Mouse (Mus musculus) liver, embryonic 12.5 days (tissue): ENCODE data around the gene Scaf8. TPM values are rescaled to one million over a fixed set of nuclear protein-coding genes. Genes with fewer than 3 reads are reported as not detected.
"Not testable (repeated sequence)": the region's sequence is repeated elsewhere in the genome, so short reads cannot be mapped to it uniquely, and the experiment has no call there.

ENCODE experiments used
- ATAC-seq: fragments of 200-750 bp; cut with Nextera tagmentation; 2 replicates; pipeline ENCODE4 v1.8.0; 2017; ENCODE audit warnings: moderate number of reproducible peaks, mild to moderate bottlenecking, moderate library complexity
- H3K27ac ChIP-seq: fragments of 300-500 bp; sonication (generic); 2 replicates; pipeline ENCODE4 v1.5.1; 2016; ENCODE audit warnings: mild to moderate bottlenecking
- H3K27me3 ChIP-seq: fragments of 300-500 bp; sonication (generic); replicated peaks from 2 replicates; pipeline ENCODE4 v1.6.1; 2016; ENCODE audit warnings: mild to moderate bottlenecking, moderate library complexity
- H3K36me3 ChIP-seq: fragments of 300-500 bp; sonication (generic); 2 replicates; pipeline ENCODE4 v1.6.1; 2016; ENCODE audit warnings: mild to moderate bottlenecking, moderate library complexity
- H3K4me1 ChIP-seq: fragments of 300-500 bp; sonication (generic); 2 replicates; pipeline ENCODE4 v1.6.1; 2016
- H3K4me2 ChIP-seq: fragments of 300-500 bp; sonication (generic); 2 replicates; pipeline ENCODE4 v1.6.1; 2016; ENCODE audit warnings: mild to moderate bottlenecking, moderate library complexity
- H3K4me3 ChIP-seq: fragments of 300-500 bp; sonication (generic); 2 replicates; pipeline ENCODE4 v1.5.1; 2016; ENCODE audit warnings: mild to moderate bottlenecking, moderate library complexity
- H3K9ac ChIP-seq: fragments of 300-500 bp; sonication (generic); 2 replicates; pipeline ENCODE4 v1.6.1; 2016; ENCODE audit warnings: mild to moderate bottlenecking, moderate library complexity
- H3K9me3 ChIP-seq: fragments of 300-500 bp; sonication (generic); replicated peaks from 2 replicates; pipeline ENCODE4 v1.6.1; 2016; ENCODE audit warnings: mild to moderate bottlenecking, moderate library complexity
- WGBS: fragments of 180-500 bp; shearing (Covaris S2); methylation state at CpG from one replicate; pipeline ENCODE4 v1.1.7; 2016; ENCODE audit not compliant: insufficient replicate concordance; 5-methylcytosine and 5-hydroxymethylcytosine counted together
- polyA plus RNA-seq: library from polyadenylated mRNA; unstranded; fragments of >200 nt; fragmentation: Nextera tagmentation; extraction: Ambion mirVana; gene quantifications from 2 replicates; pipeline ENCODE4 v1.2.1, GENCODE M21; 2016

Scaf8 gene
- polyA plus RNA-seq, 1 experiment from 2014 or later, result 15.8 TPM

DNA sequence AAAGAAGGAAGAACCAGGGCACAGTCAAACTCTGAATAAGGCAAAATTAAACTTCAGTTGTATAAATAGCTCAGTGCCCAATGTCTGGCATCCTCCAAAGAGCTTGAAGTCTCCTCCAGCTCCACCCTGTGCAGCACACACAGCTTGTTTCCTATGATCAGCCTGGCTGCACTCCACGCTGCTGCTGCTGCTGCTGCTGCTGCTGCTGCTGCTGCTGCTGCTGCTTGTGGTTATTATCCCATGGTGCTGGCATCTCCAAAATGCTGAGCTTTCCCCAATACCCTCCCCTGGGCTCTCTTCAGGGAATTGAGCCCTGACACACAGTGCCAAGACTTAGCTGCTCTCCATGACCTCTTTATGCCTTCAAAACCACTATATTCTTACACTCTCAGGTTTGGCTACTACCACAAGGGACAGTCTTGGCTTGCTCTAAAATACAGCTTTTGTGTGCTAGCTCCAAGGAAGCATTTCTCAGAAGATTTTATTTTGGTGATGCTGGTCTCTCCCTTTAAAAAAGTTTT, 65.7 kb downstream of the Scaf8 start:
- not testable (repeated sequence) for ATAC-seq, H3K4me3 ChIP-seq, H3K27me3 ChIP-seq, H3K4me1 ChIP-seq, H3K27ac ChIP-seq, H3K9ac ChIP-seq, H3K4me2 ChIP-seq, H3K9me3 ChIP-seq
- 87% methylated on average over 1 of the region's 1 CpGs for WGBS
- peaks cover 77% of the 10 kb centered on the region for H3K36me3 ChIP-seq

DNA sequence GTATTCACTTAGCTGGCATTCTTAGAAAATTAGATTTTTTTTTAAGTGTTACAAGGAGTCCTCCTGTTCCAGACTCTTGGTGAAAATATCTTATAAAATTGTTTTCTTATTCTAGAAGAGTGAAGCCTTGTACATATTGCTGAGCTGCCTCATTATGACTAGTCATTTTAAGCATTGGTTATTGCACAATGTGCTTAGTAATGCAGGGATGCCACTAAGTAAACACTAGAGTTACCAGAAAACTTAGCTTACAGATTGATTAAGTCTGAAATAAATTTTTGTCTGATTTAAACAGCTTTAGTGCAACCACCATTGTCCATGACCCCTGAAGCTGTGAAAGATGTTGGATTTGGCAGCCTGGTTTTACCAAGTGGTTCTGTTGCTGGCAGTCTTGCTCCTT, 80.7 kb downstream of the Scaf8 start:
- H3K36me3 ChIP-seq, result peaks cover 90% of the 10 kb centered on the region
- not testable (repeated sequence) for H3K27ac ChIP-seq, H3K4me3 ChIP-seq, H3K9me3 ChIP-seq, ATAC-seq, H3K4me1 ChIP-seq, H3K4me2 ChIP-seq, H3K27me3 ChIP-seq, H3K9ac ChIP-seq

DNA sequence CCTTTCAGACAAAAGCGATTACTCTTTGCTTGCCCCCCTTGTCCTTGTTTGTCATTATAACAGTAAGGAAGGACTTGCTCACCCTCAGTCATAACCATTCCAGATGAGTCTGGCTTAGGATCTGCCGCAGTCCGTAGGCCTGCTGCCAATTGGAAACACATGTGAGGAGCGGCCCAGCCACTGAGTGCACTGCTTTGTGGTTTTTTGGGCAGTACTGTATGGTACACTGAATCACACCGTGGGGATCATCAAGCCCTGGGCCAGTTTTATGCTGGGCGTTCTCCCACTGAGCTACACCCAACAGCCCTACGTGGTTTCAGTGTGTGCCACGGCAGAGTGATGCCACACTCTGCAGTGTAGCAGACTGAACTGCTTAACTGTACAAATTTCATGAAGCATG, 85.6 kb downstream of the Scaf8 start:
- H3K4me2 ChIP-seq, result no peak overlapping the region
- H3K4me1 ChIP-seq, result peaks cover 8% of the 10 kb centered on the region; the same call in 1 of the 2 replicates
- no peak; the same call in 1 of the 2 replicates for ATAC-seq
- WGBS, result 90% methylated on average over 8 of the region's 8 CpGs
- no peaks in the 10 kb centered on the region for H3K9me3 ChIP-seq
- no peak overlapping the region for H3K4me3 ChIP-seq
- H3K27me3 ChIP-seq, result no peaks in the 10 kb centered on the region
- H3K36me3 ChIP-seq, result peaks cover 76% of the 10 kb centered on the region
- H3K9ac ChIP-seq, result no peak overlapping the region
- no peak overlapping the region for H3K27ac ChIP-seq

DNA sequence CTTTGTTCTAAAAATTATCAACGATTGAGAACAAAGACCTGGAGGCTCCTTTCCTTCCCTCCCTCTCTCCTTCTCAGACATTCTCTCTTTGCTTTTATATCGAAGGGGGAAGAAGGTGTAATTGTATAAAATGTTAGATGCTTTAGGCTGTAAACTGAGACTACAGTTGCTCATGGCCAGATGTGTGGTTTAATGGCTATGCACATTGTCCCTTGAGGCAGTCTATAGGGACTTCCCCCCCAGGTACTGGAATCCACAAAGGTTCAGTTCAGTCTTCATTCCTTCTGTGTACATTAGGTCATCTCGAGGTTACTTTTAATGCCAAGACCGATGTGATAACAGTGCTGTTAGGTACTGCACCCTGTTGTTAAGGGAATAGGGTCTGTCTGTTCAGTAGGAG, 89.1 kb downstream of the Scaf8 start:
- Histone ChIP-seq H3K4me1 (peaks cover 15% of the 10 kb centered on the region; the same call in 1 of the 2 replicates), H3K4me2 (no peak overlapping the region), H3K9ac (no peak overlapping the region), H3K36me3 (peaks cover 62% of the 10 kb centered on the region), H3K4me3 (no peak overlapping the region), H3K27ac (no peak overlapping the region), H3K9me3 (no peaks in the 10 kb centered on the region), H3K27me3 (no peaks in the 10 kb centered on the region)
- ATAC-seq, result no peak
- 70% methylated on average over 4 of the region's 4 CpGs for WGBS

DNA sequence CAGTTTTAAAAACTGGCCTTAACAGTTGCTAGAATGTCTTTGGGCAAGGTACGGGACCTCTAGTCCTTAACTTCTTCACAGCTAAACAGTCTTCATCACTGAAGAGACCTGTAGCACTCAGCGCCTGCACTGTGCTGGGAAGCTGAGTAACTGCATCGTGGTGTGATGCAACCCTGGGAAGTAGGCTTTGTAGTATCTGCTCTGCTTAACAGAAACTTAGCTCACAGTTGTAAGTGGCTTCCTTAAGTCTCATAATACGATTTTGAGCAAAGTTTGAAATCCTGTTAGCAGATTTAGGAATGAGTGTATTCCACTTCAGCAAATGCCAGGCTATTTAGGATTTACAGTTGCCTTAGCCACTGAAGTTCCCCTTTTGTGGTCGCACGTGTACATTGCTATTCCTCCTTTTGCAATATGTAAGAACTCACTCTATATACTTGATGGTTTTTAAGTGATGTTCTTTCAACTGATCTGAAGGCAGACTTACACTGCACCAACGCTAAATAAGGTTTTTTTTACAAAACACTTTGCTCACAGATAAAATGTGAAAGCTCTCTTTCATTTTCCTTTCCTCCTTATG, 90.1 kb downstream of the Scaf8 start:
- no peak for ATAC-seq
- peaks cover 15% of the 10 kb centered on the region; the same call in 1 of the 2 replicates for H3K4me1 ChIP-seq

DNA sequence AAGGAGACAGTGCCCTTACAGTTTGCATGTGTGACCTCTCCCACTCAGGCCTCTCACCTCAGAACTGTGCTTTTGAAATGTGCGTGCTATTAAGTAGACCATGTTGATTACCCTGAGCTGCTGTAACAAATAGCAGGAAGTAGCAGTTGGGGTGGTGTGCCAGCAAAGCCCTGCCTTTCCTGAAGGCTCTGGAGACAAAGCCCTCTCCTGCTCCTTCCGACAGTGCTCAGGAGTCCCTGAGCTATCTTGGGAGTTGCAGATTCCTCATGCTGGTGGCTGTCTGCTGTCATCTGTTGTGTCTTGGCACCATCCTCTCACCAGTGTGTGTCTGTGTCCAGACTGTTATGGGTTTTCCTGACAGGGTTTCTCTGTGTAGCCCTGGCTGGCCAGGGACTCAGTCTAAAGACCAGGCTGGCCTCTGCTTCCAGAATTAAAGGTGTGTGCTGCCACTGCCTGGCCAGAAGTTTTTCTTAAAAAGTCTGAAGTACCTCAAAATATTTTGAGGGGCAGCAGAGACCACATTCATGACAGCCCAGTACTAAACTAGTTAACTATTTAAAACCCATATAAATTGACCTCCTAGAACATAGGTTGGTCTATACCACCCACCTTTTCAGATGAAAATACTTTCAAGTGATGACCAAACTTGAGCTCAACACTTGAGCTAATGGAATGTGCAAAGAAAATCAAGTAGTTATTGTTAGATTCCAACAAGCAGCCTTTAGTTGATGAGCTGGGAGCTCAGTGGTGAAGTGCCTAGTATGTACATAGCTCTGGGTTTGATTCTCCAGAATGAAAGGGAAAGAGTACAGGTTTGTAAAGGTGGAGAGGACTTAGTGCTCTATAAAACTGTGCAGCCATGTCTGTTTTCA, 92.0 kb downstream of the Scaf8 start:
- no peak overlapping the region for H3K27ac ChIP-seq
- no peak overlapping the region for H3K4me3 ChIP-seq
- 77% methylated on average over 2 of the region's 2 CpGs for WGBS
- peaks cover 15% of the 10 kb centered on the region; the same call in 1 of the 2 replicates for H3K4me1 ChIP-seq
- peak; percentile 16; the same call in 1 of the 2 replicates for ATAC-seq
- no peak overlapping the region for H3K4me2 ChIP-seq
- no peaks in the 10 kb centered on the region for H3K9me3 ChIP-seq
- H3K9ac ChIP-seq, result no peak overlapping the region
- no peaks in the 10 kb centered on the region for H3K27me3 ChIP-seq
- peaks cover 54% of the 10 kb centered on the region for H3K36me3 ChIP-seq

More for the DNA sequence above, 90.1 kb downstream of the Scaf8 start:
- no peak overlapping the region for H3K4me2 ChIP-seq
- peaks cover 62% of the 10 kb centered on the region for H3K36me3 ChIP-seq
- H3K9me3 ChIP-seq, result no peaks in the 10 kb centered on the region
- no peak overlapping the region for H3K4me3 ChIP-seq
- H3K9ac ChIP-seq, result no peak overlapping the region
- no peak overlapping the region for H3K27ac ChIP-seq
- 60% methylated on average over 7 of the region's 7 CpGs for WGBS
- no peaks in the 10 kb centered on the region for H3K27me3 ChIP-seq

DNA sequence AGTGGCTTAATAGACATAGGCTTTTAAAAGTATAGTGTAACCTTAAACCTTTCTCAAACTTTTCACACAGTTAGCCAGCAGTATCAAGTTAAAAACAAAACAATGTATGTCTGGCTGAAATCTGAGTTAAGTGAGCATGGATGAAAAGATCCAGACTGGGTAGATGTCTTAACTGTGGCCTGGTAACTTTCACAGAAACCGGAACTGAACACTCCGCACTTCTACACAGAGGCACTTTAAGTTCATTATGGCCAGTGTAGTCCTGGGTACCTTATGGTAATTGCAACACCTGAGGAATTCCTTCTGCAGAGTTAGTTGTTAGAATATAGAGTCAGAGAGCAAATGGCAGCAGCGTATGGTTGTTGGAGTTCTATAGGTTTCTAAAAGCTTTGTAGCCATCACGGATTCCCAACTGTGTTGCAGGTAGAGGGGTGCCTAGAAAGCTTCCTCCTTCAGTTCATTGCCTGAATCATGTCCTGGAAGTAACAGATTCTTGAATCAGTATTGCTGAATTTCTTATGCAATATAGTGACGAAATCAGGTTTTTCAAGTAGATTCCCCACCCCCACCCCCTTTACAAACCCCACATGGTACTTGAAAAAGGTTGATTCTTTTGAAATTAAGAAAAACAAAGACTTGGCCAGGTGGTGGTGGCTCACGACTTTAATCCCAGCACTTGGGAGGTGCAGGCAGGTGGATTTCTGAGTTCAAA, 92.9 kb downstream of the Scaf8 start:
- H3K9me3 ChIP-seq, result no peaks in the 10 kb centered on the region
- H3K4me1 ChIP-seq, result peaks cover 15% of the 10 kb centered on the region; the same call in 1 of the 2 replicates
- H3K9ac ChIP-seq, result no peak overlapping the region
- peaks cover 50% of the 10 kb centered on the region for H3K36me3 ChIP-seq
- H3K27me3 ChIP-seq, result no peaks in the 10 kb centered on the region
- no peak overlapping the region for H3K4me2 ChIP-seq
- 92% methylated on average over 6 of the region's 6 CpGs for WGBS
- ATAC-seq, result no peak
- no peak overlapping the region for H3K27ac ChIP-seq
- H3K4me3 ChIP-seq, result no peak overlapping the region

DNA sequence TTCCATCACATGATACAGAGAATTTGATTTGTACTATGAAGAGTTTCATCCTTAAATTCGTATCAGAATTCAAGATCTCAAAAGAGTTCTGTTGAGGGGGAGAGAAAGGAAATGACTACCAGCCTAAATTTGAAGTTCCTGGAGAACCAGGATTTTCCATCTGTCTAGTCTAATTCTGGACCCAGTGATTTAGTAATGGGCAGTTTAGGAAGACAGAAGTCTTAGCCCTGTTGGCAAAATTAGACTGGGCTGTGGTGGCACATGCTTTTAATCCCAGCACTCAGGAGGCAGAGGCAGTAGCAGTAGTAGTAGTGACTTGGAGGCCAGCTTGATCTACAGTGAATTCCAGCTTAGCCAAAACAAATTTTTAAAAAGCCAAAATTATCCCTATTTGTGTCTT, 93.7 kb downstream of the Scaf8 start:
- no peak overlapping the region for H3K4me2 ChIP-seq
- ATAC-seq, result no peak

DNA sequence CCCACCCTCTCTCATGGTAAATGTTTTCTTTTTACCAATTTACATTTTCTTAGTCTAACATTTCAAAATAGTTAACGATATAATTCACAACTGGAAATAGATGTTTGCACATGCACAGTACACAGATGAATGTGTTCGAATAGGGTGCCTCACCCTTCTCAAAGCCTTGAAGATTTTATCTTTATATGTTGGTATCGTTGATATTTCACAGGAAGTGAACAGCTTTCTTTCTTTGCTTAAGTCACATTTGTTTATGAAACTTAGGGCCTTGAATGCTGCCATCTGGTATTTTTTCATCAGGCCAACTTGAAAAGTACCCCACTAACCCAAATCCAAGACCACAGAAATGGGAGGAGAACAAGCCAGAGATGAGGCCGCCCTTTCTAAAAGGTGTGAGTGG, 94.8 kb downstream of the Scaf8 start:
- Histone ChIP-seq H3K36me3 (peaks cover 51% of the 10 kb centered on the region), H3K4me1 (0 out of 2 replicates have a peak, but pooled peaks cover 7% of the 10 kb centered on the region), H3K9ac (no peak overlapping the region), H3K27me3 (no peaks in the 10 kb centered on the region), H3K9me3 (no peaks in the 10 kb centered on the region), H3K27ac (no peak overlapping the region), H3K4me3 (no peak overlapping the region), H3K4me2 (no peak overlapping the region)
- 83% methylated on average over 4 of the region's 4 CpGs for WGBS
- no peak for ATAC-seq

More for the DNA sequence above, 93.7 kb downstream of the Scaf8 start:
- Histone ChIP-seq H3K27me3 (no peaks in the 10 kb centered on the region), H3K27ac (no peak overlapping the region), H3K9me3 (no peaks in the 10 kb centered on the region), H3K9ac (no peak overlapping the region), H3K4me1 (peaks cover 15% of the 10 kb centered on the region; the same call in 1 of the 2 replicates), H3K36me3 (peaks cover 51% of the 10 kb centered on the region), H3K4me3 (no peak overlapping the region)
- 75% methylated on average over 1 of the region's 1 CpGs for WGBS

DNA sequence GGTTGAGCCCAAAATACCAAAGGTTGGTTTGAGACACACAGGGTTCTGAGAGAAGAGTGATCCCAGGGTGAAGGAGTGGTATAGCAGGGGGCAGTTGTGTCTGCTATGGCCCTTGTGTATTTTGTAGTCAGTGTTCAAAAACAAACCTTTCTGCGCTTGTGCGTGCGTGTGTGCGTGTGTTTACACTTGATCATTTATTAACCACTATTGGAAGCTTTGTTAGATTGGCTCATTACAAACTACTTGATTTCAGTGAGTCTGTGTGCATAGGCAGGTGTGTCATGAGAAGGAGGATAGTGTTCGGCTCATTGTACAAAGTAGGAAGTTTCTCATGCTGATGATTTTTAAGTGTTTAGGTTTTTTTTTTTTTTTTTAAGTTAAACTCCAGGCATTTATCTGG, 95.4 kb downstream of the Scaf8 start:
- no peak for ATAC-seq
- Histone ChIP-seq H3K4me1 (0 out of 2 replicates have a peak, but pooled peaks cover 7% of the 10 kb centered on the region), H3K27me3 (no peaks in the 10 kb centered on the region), H3K9ac (no peak overlapping the region), H3K27ac (no peak overlapping the region), H3K36me3 (peaks cover 57% of the 10 kb centered on the region), H3K4me2 (no peak overlapping the region), H3K9me3 (no peaks in the 10 kb centered on the region), H3K4me3 (no peak overlapping the region)
- 85% methylated on average over 5 of the region's 5 CpGs for WGBS

DNA sequence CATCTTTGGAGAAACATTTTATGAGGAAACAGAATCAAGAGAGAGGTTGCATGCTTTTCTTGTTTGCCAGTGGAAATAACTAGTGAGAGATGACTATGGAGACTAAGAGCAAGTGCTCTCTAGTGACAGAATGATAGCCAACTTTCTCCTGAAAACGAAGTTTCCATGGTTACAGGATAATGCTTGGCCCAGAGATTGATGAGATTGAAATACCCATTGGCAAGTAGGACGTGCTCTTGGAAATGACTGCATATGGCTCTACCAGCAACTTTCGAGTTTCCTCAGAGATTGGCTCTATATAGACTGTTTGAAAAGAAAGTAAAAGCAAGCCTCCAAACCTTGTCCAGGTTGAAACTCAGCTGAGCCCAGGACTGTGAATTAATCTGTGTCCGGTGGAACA, 97.3 kb downstream of the Scaf8 start:
- no peak overlapping the region for H3K9ac ChIP-seq
- no peak for ATAC-seq
- H3K4me2 ChIP-seq, result no peak overlapping the region
- no peaks in the 10 kb centered on the region for H3K9me3 ChIP-seq
- 85% methylated on average over 4 of the region's 4 CpGs for WGBS
- H3K27me3 ChIP-seq, result no peaks in the 10 kb centered on the region
- no peak overlapping the region for H3K4me3 ChIP-seq
- peaks cover 11% of the 10 kb centered on the region for H3K4me1 ChIP-seq
- no peak overlapping the region for H3K27ac ChIP-seq
- peaks cover 60% of the 10 kb centered on the region for H3K36me3 ChIP-seq

DNA sequence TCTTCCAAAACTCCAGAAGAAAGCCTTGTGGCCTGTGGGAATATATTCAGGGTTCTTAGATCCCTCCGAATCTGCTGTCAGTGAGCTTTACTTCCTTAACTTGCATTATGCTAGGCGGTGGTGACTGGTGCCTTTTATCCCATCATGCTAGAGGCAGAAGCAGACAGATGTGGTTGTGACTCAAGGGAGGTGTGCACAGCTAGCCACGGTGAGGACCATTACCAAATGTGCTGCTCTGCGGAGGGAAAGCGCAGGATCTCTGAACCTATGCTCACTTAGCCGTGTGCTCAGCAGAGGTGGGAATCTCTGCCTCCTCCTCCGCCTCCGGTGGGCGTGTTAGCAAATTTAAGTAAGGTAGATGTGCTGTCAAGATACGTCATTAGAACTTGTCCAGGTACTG, 98.1 kb downstream of the Scaf8 start:
- Histone ChIP-seq H3K27me3 (no peaks in the 10 kb centered on the region), H3K9ac (no peak overlapping the region), H3K36me3 (peaks cover 63% of the 10 kb centered on the region), H3K4me3 (no peak overlapping the region), H3K4me2 (no peak overlapping the region), H3K27ac (no peak overlapping the region), H3K9me3 (no peaks in the 10 kb centered on the region), H3K4me1 (peaks cover 17% of the 10 kb centered on the region)
- ATAC-seq, result no peak
- WGBS, result 85% methylated on average over 10 of the region's 10 CpGs
